Mouse (Mus musculus) monocyte, adult 5-6 weeks (primary cell): Measurements from ENCODE around the gene Celf1. TPM values are rescaled to one million over a fixed set of nuclear protein-coding genes. Genes with fewer than 3 reads are reported as not detected.
"Not testable (repeated sequence)": the region's sequence is repeated elsewhere in the genome, so short reads cannot be mapped to it uniquely, and the experiment has no call there.

Experiments
- ATAC-seq: fragments of 153-309, 156-312 bp; replicated peaks from 2 replicates; pipeline ENCODE4 v1.8.0; 2017; ENCODE audit warnings: mild to moderate bottlenecking; ENCODE audit not compliant: low TSS enrichment, insufficient number of reproducible peaks, severe bottlenecking, poor library complexity, low FRiP score
- total RNA-seq: library from RNA; stranded (forward); fragments of 200-1000, 200-491, 200-594 nt; gene quantifications from 3 replicates; pipeline ENCODE4 v1.2.3, GENCODE M21; 2017

The Celf1 gene
- total RNA-seq, 1 experiment from 2014 or later = 27.6 TPM

DNA sequence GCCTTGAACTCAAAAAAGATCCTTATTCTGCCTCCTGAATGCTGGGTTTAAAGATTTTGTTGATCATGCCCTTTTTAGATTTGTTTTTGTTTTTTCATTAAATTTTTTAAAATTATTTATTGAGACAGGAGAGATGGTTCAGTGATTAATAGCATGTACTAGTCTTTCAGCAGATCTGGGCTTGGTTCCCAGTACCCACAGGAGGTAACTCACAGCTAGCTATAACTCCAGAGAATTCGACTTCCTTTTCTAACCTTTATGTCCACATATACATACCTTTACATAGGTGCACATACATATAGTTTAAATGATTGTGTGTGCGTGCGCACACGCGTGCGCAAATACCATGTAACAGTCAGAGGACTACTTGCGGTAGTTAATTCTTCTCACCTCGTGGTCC lies 68.4 kb downstream of the Celf1 start:
- ATAC-seq = no peak

DNA sequence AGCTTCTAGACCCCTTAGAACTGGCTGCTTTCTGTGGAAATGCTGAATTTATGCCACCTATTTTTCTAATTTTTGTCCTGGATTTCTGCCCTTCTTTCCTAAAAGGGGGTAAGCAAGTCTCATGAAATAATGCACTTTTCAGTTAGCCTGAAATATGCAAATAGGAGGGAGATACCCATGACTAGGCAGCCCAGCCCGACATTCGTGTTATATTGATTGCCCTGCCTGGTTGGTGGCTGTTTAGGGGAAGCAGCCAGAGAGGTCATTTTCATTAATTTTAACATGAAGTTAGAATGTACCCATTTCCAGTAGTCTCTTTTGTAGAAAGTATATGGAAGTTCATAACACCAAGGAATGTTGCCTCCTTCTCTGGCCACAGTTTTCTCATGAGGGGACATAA lies 73.7 kb downstream of the Celf1 start:
- no peak for ATAC-seq

DNA sequence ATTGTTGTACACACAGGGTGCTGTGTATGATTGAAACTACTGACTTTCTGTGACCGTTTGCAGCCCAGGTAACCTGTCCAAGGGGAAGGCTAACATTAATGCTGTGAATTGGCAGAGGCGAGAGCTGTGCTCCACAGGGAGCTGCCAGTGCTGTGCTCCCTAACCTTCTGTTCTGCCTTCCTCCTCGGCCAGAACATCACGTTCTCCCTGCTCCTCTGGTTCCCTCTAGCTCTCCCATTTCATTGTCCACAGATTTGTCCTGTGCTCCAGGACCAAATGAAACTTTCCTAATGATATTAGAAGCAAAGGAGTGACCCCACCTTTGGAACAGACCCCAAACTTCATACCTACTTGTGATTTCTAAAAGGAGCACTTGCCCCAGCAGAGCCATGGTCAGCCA lies 75.2 kb downstream of the Celf1 start:
- ATAC-seq = no peak

DNA sequence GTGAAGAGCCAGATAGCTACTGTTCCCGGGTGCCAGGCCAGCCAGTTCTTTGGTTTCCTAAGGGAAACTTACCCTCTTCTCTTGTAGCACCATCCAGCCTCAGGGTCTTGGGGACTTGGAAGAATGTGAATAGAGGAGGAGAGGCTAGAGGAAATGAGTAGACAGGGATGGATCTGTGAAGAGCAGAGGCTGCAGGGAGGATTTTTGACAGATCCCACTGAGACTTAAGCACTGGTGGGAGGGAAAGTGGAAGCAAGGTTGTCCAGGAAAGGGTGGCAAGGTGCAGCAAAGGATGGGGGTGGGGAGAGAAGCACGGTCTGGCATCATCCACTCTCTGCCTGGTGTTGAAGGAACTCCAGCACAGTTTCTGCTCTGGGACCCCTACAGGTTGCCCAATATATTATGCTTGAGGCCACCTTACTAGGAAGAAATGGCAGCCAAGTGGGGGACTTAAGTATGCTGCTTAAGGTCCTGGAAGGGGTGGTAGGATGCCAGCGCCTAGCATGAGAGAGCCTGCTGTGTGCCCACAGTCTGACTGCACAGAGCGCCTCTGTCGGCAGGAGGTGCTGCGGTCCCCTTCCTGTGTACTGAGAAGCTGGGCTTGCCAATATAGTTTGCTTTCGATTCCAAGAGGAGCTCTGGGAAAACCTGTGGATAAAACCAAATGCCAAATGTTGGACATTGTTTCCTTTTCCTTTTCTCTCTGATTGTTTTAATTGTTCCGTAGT lies 78.0 kb downstream of the Celf1 start:
- ATAC-seq = no peak

DNA sequence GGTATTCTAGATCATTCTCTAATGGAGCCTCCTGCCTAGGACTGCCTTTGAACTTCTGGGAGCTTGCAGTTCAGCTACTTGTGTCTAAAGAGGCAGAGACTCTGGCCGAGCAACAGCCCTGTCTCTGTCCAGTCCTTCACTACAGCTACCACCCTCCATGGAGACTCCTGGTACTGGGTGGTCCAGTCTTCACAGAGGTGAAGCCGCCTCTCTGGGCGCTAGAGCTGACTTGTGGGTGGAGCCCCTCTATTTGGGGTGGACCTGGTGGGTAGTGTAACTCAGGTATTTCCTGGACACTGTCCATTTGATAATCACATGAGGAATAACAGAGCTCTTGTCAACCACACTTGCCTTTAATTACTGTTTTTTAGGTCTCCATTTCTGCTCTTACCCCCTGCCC lies 79.7 kb downstream of the Celf1 start:
- ATAC-seq = no peak

DNA sequence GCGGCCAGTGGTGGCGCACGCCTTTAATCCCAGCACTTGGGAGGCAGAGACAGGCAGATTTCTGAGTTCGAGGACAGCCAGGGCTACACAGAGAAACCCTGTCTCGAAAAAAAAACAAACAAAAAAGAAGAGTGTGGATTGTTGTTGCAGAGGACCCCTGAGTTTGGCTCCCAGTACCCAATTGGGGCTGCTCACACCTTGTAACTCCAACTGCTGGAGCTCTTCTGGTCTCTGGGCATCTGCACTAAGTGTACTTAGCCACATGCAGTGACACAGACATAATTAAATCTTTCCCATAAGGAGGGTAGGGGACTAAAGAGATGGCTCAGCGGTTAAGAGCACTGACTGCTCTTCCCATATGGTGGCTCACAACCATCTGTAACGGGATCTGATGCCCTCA lies 82.1 kb downstream of the Celf1 start:
- ATAC-seq = not testable (repeated sequence)

DNA sequence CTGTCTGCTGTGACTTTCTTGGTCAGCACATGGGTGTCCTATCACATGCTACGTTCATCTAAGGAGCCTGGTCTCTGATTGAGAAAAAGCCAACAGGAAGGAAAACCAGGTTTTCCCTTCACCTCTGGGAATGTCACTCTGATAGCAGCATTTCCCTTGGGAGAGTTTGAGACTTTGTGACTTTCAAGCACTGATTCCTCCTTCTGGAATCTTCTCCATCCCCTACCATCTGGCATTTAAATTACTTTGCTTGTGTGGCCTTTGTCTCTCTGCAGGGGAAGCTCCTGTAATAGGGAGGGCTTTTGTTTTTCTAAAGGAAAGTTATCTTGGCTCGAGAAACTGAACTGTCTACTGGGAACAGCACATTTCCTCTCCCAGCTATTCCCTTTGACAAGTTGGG lies 82.9 kb downstream of the Celf1 start:
- no peak for ATAC-seq

DNA sequence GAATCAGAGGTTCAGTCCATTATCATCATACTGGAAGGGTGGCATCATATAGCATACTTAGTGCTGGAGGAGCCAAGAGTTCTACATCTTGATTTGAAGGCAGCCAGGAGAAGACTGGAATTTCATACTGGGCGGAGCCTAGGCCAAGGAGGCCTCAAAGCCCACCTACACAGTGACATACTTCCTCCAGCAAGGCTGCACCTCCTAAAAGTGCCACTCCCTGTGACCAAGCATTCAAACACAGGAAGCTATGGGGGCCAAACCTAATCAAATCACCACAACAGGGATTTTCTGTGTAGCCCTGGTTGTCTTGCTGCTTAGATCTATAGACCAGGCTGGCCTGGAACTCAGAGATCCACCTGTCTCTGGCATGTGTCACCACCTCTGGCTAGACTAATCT lies 83.8 kb downstream of the Celf1 start:
- no peak for ATAC-seq

DNA sequence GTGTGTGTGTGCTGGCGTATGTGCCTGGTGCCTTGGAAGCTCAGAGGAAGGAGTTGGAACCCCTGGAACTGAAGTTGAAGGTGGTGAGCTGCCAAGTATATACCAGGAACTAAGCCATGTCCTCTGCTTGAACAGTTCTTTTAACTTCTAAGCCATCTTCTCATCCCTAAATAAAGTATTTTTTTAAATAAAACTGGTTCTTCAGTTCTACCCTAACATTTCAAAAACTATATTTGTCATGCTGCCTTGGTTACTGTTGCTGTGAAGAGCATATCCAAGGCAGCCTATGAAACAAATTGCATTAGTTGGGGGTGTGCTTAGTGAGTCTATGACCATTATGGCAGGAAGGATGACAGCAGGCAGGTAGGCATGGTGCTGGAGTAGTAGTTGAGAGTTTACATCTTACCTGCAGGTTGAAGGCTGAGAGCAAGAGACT lies 84.9 kb downstream of the Celf1 start:
- no peak for ATAC-seq

DNA sequence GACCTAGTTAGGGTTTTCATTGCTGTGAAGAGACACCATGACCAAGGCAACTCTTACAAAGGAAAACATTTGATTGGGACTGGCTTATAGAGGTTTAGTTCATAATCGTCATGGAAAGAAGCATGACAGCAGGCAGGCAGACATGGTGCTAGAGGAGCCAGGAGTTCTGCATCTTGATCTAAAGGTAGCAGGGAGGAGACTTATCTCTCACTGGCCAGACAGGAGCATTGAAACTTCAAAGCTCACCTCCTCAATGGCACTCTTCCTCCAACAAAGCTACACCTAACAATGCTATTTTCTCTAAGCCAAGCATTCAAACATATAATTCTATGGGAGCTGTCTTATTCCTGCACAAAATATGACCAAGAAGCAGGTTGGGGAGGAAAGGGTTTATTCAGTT lies 86.3 kb downstream of the Celf1 start:
- no peak for ATAC-seq

DNA sequence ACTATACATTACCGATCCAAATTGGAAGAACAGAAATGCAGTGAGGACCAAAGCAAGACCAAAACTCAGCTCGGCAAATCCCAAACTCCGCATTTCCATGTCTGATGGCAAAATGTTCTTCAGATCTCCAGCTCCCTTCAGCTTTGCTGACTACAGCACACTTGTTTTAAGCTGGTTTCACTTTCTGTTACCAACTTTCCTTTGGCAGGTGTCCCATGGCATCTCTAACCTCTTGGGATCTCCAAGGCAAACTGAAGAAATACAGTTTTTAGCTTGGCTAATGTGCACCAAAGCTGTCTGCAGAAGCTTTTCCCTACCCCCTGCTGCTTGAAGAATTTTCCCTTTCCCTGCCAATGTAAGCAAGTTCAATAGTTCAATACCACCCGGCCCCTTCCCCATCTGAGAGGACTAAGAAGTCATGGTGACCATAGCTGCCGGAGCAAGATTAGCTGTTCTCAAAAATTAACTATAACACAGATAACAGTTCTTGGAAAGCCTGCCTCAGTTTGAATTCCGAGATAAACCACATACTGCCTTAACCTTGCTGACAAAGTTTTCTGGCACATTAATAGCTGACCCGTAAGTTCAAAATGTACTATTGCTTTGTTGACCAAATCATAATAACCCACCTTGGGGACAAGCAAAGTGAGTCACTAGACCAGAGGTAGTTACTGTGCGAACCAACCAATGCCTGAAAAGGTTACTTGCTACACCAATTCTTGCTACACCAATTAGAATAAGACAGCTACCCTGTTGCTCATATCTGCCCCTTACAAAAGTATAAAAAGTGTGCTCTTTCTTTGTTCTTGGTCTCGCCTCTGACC lies 87.4 kb downstream of the Celf1 start:
- no peak for ATAC-seq

DNA sequence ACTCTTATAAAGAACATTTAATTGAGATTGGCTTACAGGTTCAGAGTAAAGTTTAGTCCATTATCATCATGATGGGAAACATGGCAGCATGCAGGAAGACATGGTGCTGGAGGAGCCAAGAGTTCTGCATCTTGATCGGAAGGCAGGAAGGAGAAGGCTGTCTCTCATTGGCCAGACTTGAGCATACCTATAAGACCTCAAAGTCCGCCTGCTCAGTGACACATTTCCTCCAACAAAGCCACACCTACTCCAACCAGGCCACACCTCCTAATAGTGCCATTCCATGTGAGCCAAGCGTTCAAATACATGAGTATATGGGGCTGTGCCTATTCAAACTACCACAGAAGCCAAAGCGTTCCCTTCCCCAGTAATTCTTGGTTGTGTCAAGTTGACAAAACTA lies 91.0 kb downstream of the Celf1 start:
- no peak for ATAC-seq

DNA sequence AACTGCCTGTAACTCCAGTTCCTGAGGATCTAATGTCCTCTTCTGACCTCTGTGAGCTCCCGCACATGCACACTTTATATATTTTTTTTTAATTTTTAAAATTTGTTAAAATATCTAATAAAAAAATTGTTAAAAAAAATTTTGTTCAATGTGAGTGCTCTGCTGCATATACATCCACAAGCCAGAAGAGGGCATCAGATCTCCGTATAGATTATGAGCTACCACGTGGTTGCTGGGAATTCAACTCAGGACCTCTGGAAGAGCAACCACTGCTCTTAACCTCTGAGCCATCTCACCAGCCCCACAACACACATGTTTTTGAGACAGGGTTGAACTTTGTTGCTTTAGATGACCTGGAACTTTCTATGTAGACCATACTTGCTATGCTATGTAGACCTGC lies 92.8 kb downstream of the Celf1 start:
- no peak for ATAC-seq

DNA sequence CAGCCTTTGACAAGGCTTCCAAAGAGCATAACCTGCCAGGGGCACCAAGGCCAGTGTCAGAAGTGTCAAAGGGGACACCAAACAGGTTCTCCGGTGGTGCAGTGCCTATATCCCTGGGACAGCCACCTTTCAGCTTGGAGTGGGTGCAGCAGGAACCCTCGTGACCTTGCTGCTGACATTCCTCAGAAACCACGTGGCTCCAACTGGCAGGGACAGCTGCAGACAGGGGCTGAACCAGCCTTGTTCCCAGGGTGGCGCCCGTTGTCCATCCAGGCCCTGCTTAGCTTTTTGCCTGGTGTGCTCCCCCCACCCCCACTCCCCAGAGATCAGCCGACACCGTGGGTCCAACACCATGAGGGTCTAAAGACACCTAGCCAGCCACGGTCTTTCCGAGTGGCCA lies 95.2 kb downstream of the Celf1 start, which contains the start of gene Rapsn:
Rapsn (plus strand) TSS at position 236 of the 400 bp plus-strand sequence.
- ATAC-seq = no peak

DNA sequence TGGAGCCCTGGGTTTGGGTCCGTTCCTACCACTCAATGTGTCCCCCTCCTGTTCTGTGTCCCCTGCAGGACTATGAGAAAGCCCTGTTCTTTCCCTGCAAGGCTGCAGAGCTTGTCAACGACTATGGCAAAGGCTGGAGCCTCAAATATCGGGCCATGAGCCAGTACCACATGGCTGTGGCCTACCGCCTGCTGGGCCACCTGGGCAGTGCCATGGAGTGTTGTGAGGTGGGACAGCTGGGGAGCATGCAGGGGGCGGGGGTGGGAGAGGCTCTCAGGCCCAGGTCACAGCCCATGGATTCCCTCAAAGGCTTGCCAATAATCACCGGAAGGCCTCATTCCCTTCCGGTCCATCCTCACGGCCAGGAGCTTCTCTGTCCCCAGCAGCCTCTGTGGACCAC lies 101.6 kb downstream of the Celf1 start:
- no peak for ATAC-seq

DNA sequence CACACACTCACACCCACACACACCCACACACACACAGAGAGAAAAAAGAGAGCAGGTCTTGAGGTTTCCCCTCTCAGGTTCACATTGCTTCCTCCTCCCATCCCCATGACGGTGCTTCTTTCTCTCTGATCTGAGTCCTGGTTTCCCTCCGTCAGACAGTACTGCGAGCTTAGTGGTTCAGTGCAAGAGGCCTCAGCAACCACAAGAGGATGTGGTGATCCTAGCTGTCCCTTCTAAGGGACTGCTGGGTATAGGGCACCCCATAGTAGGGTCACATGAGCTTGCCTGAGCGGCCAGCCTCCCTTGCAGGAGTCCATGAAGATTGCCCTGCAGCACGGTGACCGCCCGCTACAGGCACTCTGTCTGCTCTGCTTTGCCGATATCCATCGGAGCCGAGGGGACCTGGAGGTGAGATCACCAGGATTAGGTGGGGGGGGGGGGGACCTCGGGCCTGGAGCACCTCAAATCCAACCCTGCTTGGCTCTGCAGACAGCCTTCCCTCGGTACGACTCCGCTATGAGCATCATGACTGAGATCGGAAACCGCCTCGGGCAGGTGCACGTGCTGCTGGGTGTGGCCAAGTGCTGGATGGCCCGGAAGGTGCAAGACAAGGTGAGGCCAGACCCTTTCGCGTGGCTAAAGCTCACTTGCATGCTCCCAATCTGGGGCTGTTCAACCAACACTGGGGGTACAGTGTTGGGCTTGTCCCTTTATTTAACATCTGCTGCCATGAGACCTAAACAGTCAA lies 102.6 kb downstream of the Celf1 start:
- ATAC-seq = peak; percentile 81

DNA sequence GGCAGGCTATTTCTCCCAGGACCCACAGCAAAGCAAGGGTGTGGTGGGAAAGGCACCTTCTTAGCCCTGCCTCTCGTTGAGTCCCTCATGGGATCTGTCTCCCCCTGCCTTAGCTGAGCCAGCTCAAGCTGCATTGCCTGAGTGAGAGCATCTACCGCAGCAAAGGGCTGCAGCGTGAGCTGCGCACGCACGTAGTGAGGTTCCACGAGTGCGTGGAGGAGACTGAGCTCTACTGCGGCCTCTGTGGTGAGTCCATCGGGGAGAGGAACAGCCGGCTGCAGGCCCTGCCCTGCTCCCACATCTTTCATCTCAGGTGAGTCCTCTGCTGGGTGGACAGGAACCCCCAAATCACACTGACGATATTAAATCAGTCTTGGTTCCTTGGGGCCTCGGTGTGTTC lies 104.5 kb downstream of the Celf1 start:
- ATAC-seq = no peak

DNA sequence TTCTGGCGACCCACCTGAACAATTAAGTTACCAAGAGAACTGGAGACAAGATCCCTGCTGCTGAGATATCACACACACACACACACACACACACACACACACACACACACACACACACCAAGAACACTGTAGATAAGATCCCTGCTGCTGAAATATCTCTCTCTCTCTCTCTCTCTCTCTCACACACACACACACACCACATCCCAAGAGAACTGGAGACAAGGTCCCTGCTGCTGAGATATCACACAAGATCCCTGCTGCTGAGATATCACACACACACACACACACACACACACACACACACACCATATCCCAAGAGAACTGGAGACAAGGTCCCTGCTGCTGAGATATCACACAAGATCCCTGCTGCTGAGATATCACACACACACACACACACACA lies 105.6 kb downstream of the Celf1 start:
- not testable (repeated sequence) for ATAC-seq

DNA sequence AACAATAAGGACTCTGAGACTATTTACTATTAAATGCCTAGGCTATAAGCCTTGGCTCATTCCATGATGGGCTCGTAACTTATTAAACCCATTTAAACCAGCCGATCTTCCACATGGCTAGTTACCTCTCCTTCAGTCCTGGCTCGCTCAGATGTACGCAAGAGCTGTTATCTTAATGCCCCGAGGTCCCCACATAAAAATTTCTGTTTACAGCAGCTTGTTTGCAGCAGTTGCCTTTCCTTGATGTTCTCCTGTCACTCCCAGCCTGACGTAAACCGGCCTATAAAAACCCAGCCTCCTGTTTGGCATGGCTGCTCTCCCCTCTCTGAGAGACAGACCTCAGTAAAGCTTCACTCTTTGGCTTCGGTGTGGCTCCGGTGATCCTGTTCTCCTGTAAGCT lies 107.2 kb downstream of the Celf1 start:
- no peak for ATAC-seq
